Mouse (Mus musculus) heart, postnatal 0 days (tissue): ENCODE data around the gene Tmem63c.

Experiments
- CTCF ChIP-seq: IDR thresholded peaks from 2 replicates; pipeline ENCODE4 v1.5.1; 2016; ENCODE audit warnings: antibody characterized with exemption, control low read depth, low read depth
- EP300 ChIP-seq: IDR thresholded peaks from 2 replicates; pipeline ENCODE4 v1.6.1; 2016; ENCODE audit warnings: antibody characterized with exemption, low read depth

- no peak for TF ChIP-seq CTCF
- no peak for TF ChIP-seq EP300
These were observed 117.2 kb downstream of the Tmem63c start for GRCm38 (mm10) chr12:87138342-87138701.
